Mouse (Mus musculus): ENCODE data around the gene Mrpl35.
"Not testable (repeated sequence)": the region's sequence is repeated elsewhere in the genome, so short reads cannot be mapped to it uniquely, and the experiment has no call there.

Mrpl35 gene

DNA sequence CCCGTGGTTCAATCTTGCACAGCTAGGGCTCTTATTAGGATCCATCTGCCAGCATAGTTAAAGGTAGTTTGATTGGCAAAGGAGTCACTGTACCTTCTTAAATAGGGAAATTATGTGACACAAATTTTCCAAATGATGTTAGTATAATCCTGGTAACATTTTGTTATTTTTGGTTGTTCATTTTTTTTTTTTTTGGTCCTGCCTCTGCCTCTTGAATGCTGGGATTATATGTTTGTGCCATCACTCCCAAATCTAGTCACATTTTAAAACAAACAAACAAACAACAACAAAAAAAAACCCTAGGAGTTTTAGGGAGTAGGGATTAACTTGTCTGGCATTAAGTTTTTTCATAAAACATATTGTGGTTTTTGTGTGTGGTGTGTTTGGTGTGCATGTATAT, at the start of gene Mrpl35:
Mrpl35 (minus strand) TSS at position 101 of the 400 bp plus-strand sequence.
- no peak for DNase-seq

DNA sequence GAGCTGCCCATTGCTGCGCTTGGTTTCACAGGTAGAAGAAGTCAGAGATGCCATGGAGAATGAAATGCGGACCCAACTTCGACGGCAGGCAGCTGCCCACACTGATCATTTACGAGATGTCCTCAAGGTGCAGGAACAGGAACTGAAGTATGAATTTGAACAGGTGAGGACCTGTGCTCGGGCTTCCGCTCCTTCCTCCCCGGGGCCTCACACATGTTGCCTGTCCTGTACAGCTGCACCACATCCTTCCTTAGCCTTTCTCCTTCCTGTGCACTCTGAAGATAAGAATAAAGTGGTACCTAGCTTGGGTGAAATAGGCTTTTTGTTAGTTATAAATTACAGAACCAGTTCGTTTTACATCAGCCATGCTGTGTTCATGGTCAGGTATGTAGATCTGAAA, 44.6 kb upstream of the Mrpl35 start:
- no peak for DNase-seq

DNA sequence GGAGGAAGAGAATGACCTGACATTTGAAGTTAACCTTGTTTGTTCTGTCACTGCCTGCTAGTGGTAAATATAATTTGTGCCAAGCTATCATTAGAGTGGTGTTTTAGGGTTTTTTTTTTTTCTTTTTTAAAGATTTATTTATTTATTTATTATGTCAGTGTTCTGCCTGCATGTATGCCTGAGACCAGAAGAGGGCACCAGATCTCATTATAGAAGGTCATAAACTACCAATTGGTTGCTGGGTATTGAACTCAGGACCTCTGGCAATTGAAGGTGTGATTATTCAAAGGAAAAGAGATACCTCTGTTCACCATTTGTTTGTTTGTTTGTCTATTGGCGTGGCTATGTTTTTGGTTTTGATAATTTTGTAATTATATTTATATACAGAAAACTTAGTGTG, 42.0 kb upstream of the Mrpl35 start:
- DNase-seq, result peak; percentile 38

DNA sequence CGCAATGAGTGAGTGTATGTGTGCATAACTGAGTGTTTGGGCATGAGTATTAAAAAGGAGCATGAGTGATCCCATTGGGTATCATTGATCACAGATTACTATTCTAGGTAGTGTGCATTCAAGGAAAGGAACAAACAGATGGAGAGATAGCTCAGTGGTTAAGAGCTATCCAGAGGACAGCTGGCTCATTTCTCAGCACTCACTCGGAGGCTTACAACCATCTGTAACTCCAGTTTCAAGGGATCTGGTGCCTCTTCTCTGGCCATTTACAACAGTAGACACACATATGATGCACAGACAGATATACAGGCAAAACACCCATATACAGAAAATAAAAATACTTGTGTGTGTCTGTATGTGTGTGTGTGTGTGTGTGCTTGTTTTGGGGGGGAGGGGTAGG, 41.0 kb upstream of the Mrpl35 start:
- DNase-seq, result no peak

DNA sequence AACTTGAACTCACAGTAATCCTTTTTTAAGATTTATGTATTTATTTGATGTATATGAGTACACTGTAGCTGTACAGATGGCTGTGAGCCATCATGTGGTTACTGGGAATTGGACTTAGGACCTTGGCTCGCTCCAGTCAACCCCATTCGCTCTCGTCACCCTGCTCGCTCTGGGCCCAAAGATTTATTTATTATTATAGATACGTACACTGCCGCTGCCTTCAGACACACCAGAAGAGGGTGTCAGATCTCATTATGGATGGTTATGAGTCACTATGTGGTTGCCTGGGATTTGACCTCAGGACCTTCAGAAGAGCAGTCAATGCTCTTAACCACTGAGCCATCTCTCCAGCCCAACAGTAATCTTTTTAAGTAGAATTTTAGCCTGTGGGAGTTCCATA, 20.1 kb upstream of the Mrpl35 start:
- not testable (repeated sequence) for DNase-seq

DNA sequence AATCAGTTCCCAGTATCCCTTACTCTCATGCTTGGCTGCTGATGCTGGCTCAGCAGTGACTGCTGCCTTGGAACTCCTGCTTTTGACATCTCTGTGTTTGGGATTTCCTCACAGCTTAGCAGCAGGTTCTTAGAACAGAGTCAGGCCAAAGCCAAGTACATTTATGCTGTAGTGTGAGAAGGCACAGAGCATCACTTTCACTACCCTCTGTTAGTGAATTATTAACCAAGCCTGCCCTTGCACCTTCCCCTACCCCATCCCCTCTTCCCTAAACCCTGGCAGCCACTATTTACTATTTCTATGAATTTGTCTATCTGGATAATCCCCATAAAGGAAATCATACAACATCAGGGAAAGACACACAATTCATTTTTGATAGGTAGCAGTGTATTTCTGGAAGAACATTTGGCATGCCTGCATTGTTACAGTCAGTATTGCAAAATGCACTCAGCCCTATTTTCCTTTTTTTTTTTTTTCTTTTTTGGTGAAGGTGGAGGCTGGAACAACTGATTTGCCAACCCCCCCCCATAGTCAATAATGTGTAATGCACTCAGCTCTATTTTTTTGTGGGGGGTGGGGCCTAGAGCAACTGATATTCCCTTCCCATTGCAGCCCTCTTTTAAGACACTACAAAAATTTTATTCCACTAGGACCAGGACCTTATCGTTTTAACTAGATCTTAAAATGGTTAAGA, 14.0 kb upstream of the Mrpl35 start:
- no peak for DNase-seq

DNA sequence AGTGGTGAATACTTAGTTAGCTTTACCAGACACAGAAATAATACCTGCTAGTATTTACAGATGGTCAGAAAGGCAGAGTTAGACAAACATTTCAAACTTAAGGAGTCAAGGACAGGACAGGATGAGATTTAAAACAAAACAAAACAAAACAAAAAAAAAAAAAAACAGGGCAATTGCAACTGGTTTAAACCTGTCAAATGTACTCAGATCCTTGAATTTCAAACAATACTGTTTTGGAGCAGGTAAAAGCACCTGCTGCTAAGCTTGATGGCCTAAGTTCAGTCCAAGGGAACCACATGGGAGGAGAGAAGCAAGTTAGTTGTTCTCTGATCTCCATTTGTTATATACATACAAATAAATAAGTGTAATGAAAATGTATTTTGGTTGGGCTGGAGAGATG, 13.0 kb upstream of the Mrpl35 start:
- DNase-seq, result no peak

DNA sequence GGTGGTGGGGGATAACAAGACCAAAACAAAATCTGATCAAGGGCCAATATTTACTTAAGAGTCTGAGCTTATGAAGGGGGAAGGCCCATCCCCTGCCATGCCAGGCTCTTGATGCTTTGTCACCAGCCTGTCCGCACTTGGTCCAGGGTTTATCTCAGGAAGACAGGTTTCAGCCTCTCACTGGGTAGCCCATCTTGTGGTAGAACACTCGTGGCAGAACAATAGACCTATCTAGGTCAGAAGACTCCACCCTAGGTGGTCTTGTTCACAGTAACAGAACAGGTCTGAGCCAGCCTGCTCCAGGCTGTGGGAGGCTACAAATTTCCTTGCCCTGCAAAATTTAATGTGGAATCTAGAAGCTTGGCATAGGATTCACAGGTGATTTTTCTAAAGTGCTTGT, 10.0 kb upstream of the Mrpl35 start:
- no peak for DNase-seq

DNA sequence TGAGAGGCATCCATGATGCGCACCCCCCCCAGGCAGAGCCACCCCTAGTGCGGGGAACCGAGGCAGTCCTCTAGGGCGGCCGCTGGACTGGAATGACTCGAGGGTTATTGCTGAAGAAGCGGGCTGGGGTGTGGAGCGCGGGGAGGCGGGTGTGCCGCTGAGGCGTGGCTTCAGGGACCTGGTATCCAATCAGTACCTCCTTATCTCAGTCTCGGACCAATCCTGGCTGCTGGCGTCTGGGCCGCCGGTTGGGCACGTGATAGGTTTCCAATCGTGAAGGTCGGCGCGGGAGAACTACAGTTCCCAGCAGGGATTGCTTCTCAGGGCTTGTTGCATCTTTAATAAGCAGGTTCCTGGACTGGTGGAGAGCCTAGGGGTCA, 4.8 kb upstream of the Mrpl35 start:
- peak; percentile 98 for DNase-seq

DNA sequence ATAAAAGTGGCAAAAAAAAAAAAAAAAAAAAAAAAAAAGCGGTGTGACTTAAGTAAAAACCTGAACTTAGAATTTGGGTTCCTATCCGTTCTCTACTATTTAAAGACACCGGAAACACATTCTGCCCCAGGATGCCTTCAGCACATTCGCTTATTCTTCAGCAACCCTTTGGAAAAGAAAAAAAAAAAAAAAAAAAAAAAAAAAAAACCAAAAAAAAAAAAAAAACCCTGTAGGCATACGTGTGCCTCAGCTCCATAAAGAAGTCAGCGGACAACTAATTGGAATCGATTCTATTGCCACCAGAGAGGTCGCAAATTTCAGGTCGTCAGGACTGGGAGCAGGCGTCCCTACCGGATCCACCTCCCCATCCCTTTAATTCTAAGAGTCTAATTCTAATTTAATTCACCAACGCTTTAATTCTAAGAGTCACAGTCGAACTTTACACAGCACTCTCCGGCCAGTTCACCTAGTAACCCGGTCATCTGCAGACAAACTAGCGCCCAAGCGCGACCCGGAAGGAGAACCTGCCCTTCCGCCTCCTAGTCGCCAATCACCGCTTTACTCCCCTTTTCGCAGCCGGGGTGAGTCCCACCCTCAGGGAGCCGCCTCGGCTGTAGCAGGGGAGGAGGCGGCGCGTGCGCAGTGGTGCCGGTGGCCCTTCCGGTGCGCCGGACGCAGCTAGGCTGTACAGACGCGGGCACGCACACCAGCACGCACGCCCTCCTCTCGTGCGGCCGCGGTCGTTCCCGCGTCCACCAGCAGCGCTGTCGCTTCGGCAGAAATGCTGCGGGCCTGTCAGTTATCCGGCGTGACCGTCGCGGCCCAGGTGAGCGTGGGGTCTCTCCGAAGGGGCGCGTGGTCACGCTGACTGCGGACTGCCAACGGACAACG, 4.2 kb upstream of the Mrpl35 start, which contains the start of gene Immt:
Immt (plus strand) TSS at position 642 of the 891 bp plus-strand sequence.
- peak; percentile 97 for DNase-seq

DNA sequence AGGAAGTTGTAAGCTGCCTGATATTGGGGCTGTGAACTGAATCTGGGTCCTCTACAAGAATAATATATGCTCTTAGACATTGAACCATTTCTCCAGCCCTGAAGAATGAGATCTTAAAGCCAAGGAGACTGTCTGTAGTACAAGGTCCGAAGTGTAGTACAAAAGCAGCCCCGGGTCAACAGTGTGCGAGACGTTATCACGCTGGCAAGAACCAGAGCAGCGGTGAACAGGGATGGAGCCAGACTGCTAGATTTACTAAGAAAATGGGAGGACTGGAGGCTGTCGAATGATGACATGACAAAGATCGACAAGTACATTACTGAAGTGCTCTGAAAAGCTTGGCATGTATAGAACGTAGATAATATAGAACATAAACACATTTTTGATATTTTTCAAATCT, 3.0 kb upstream of the Mrpl35 start:
- DNase-seq, result no peak

DNA sequence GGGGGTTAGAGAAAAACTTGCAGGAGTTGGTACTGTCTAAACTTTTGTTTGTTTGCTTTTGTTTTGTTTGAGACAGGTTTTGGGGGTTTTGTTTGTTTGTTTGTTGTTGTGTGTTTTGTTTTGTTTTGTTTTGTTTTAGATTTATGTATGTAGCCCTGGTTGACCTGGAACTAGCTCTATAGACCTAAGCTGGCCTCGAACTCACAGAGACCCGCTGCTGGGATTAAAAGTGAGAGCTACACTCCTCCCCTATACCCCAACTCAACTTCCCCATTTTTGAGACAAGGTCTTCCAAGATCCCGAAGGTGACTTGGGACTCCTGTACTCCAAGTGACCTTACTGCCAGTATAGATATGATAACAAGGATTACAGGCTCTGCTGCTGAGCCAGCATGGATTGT, 2.8 kb downstream of the Mrpl35 start:
- DNase-seq, result no peak

DNA sequence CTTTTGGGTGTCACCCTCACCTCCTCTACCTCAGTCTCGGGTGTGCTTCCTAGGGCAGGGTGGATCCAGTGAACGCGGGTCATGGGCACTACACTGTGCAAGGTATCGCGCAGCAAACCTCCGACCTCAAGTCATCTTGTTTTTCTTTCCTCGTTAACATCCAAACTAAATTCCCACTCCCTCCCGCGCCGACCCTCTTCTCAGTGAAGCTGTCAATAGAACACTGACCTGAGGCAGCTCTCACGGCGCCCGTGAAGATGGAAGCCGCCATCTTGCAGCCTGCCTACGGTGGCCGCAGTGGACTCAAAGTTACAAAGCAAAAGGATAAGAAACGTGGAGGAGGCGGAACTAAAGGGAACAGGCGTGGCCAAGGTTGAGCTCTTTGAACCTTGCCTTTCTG, 3.3 kb downstream of the Mrpl35 start:
- peak; percentile 96 for DNase-seq

DNA sequence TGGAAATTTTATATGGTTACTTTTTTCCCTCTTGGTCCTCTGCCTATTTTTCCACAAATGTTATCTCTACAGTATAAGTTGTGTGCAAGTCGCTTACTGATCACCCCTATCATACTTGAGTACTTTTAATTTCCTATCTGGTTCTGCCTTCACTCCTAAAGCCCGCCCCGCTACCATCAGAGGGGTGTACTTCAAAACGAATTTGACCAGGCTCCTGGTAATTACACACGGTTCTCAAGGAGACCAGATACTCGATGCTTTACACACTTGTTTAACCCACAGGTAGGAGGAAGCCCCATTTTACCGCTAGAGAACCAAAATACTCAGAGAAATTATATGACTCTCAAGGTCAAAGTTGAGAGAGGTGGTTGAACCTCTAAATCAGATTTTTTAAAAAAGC, 3.7 kb downstream of the Mrpl35 start:
- DNase-seq, result no peak

DNA sequence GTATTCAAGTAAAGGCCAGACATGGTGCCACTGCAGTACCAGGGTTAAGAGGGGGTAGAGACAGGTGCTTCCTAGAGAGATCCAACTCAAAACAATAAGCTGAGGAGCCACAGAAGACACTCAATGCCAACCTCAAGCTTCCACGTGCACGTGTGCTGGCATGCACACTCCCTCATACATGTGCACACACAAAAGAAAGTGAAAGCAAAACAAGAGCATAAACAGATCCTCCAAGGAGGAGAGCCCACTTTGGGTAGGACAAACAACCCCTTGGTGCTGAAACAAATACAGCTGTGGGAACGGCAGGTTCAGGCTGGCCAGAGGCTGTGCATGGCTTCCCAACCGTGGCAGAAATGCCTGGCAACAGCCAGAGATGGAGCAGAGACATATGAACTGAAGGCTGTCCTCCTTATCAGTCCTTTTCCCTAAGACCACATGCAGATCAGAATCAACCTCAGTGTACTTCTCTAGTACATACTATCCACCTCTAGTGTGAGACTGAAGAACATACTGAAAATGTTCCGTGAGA, 6.9 kb downstream of the Mrpl35 start:
- no peak for DNase-seq

DNA sequence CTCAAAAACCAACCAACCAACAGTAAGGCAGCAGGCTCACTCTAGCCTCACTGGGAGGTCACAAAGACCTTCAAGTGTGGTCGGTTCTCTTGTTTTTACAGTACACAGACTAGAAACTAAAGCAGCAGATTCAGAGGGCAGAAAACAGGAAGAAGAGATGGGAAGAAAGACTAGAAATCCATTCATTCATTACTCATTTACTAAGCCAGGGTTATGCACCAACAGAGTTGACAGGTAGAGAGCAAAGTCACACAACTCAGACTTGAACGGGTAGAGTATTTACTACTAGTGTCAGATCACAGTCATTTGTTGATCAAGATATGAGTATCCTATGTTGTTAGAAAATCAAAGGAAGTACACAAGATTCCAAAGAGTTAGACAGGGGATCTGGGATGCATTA, 13.9 kb downstream of the Mrpl35 start:
- no peak for DNase-seq

DNA sequence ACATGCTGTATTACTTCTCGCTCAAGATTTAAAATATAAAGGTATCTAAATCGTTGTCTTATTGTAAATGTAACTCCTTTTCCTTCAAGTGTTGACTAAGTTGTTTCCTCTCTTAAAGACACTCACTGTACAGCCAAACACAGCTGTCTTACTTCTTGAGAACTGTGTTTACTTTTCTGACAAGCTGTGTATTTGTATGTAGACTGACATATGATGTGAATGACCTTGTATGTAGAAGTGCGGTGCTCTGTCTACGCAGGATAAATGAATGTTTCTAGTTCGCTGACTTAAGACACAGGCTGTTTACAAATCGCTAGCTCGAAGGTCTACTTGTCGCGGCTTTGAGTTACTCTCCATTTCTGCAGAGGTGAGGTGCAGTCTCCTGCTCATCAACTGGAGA, 16.9 kb downstream of the Mrpl35 start:
- DNase-seq, result no peak

DNA sequence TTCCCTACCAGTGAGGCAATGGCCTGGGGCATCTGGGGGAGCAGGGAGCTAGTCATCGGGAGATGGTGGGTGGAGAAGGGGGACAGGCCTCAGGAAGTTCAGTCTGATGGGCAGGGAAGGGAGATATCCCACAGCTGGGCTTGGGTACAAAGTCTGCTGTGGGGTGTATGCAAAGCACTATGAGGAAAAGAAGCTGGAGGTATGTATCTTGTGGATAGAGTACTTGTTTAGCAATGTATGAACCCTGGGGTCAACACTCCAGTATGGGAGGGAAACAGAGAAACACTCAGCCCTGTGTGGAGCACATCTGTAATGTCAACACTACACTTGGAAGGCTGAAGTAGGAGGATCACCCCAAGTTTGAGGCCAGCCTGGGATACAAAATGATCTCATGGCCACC, 20.1 kb downstream of the Mrpl35 start:
- no peak for DNase-seq

DNA sequence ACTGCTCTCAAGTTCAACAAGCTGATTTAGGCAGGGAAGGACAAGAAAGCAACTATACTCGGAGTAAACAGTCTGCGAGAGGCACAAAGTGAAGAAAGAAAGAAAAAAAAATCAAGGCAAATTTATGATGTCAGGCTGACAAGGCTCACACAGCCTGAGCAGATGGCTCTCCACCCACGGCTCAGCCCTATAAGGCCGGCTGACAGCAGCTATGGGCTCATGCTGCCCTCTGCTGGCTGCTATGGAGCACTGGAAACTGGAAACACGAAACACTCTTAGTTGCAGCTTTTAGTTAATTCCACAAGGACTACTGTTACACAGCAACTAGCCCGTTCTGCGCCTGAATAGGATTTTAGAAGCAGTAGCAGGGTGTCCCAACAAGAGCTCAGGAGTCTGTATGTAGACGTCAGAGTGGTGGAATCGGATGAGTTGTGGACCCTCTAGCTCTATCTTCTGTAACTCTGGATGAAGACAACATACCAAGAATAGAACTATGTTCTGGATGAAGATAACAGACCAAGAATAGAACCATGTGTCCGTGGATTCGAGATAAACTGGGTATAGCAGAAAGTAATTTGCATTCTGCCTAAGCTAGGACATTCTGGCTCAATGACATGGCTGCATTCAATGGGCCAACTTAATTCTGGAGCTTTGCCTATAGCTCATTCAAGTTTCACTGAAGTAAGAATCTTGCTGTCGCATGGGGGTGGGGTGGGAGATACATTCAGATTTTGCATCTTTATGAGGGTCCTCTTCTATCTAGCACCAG, 22.5 kb downstream of the Mrpl35 start:
- peak; percentile 60 for DNase-seq

DNA sequence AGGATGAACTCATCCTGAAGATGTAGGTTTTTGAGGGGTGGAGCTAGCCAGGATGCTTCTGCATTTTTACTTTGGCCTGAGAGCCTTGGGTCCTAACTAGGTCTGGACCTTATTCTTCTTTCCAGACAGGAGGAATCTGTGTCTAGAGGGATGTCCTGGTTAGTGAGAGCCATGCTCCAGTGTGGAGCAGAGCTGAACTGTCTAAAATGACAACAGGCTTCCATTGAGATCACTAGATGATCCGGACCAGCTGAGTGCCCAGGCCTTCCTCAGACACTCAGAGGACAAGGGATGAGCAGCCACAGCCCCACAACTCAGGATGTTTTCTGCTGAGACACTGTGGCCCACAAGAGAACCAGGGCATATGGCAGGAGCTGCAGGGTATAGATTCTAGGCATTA, 23.2 kb downstream of the Mrpl35 start:
- DNase-seq, result no peak

DNA sequence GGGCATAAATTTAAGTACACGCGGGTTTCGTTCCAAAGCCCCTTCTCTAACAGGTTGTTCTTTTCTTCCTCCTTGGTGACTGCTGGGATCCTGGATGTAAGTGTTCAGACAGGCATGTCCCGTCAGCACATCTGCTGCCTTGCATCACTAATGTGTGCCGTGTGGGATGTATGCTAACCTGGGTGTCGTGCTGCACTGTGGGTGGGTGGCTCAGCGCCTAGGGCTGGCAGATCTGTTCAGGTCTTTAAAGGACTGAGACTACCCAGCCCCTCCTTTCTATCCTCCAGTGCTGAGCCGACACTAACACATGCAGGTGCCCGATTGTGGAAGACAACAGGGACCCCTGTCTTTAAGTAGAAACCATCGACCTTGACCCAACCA, 25.1 kb downstream of the Mrpl35 start:
- DNase-seq, result no peak

DNA sequence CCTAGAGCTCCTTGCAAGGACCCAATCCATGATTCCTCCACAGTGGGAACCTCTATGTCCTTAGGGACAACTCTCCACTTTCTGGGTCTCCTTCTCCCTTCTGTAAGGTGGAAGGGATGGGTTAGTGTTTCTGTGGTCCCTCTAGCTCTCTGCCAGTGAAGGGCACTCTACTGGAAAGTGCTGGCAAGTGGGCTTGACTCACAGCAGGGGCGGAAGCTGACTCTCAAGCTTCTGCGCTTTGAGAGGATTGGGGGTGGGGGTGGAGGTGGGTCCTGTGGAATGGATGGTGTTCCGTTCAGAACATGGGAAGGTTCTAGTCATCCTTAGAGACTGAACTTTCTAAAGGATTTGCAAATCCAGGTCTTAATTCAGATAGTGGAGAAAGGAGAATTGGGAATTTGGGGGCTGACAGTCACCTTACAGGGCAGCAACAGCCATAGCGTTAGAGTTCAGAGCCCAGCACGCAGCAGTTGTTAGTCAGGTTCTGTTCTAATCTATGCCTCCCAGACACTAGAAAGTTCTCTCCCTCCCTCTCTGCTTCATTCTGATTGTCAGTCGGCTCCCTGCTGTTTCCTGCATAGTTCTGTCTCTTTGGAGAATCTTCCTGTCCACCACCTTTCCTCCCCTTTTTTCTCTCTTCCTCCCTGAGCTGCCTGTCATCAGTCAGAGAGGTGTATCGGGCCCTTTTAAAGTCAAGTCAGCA, 25.6 kb downstream of the Mrpl35 start:
- DNase-seq, result no peak

DNA sequence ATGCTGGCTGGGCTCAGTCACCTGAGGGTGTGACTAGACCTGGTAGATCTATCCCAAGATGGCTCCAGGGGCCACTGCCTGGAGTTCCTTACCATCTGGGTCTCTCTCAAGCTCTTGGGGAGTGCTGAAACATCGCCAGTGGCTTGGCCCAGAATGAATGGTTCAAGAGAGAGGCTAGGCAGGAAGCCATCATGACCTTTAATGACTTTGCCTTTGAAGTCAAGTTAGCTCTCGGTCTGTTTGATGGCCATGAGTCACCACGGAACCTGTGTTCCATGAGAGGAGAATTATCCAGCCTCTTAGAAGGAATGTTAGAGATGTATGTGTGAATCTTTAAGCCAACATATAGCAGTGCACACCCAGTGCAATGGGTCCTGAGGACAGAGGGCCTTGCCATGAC, 27.4 kb downstream of the Mrpl35 start:
- no peak for DNase-seq

All from lung, postnatal 36 days (tissue).